Mouse (Mus musculus) telencephalon, adult 2 months (tissue): ENCODE measurements around the gene Lgalsl.

Experiments
- DNase-seq: peaks from one replicate; pipeline ENCODE4 v3.0.0-alpha.2; 2011; ENCODE audit warnings: low read depth, low spot score

The Lgalsl gene

GRCm38 (mm10) chr11:20830686-20831505 is at the start of gene Lgalsl:
Gene Lgalsl (minus strand): TSS chr11:20831056.
- DNase-seq: no peak

GRCm38 (mm10) chr11:20878644-20879043 is 47.8 kb upstream of the Lgalsl start:
- DNase-seq: no peak

GRCm38 (mm10) chr11:20877578-20878096 is 46.8 kb upstream of the Lgalsl start:
- DNase-seq: no peak

GRCm38 (mm10) chr11:20873386-20873785 is 42.5 kb upstream of the Lgalsl start:
- DNase-seq: no peak

- DNase-seq: no peak
Observed at GRCm38 (mm10) chr11:20872911-20873310, 42.1 kb upstream of the Lgalsl start.

GRCm38 (mm10) chr11:20872444-20872843 is 41.6 kb upstream of the Lgalsl start:
- DNase-seq: no peak

- DNase-seq: no peak
Observed at GRCm38 (mm10) chr11:20869927-20870326, 39.1 kb upstream of the Lgalsl start.

GRCm38 (mm10) chr11:20865450-20865849 is 34.6 kb upstream of the Lgalsl start:
- DNase-seq: no peak

- no peak for DNase-seq
Observed at GRCm38 (mm10) chr11:20864647-20865046, 33.8 kb upstream of the Lgalsl start.

GRCm38 (mm10) chr11:20862101-20862500 is 31.2 kb upstream of the Lgalsl start:
- DNase-seq: no peak

GRCm38 (mm10) chr11:20860351-20860750 is 29.5 kb upstream of the Lgalsl start:
- no peak for DNase-seq

GRCm38 (mm10) chr11:20859858-20860257 is 29.0 kb upstream of the Lgalsl start:
- DNase-seq: no peak

- DNase-seq: peak; percentile 58
Observed at GRCm38 (mm10) chr11:20858921-20859668, 28.2 kb upstream of the Lgalsl start.

GRCm38 (mm10) chr11:20857921-20858320 is 27.1 kb upstream of the Lgalsl start:
- DNase-seq: no peak

- DNase-seq: no peak
Observed at GRCm38 (mm10) chr11:20854032-20854741, 23.3 kb upstream of the Lgalsl start.

- no peak for DNase-seq
Observed at GRCm38 (mm10) chr11:20850196-20850595, 19.3 kb upstream of the Lgalsl start.

GRCm38 (mm10) chr11:20849403-20849802 is 18.5 kb upstream of the Lgalsl start:
- no peak for DNase-seq

- no peak for DNase-seq
Observed at GRCm38 (mm10) chr11:20837366-20837765, 6.5 kb upstream of the Lgalsl start.

- no peak for DNase-seq
Observed at GRCm38 (mm10) chr11:20831600-20832137, 813 bp upstream of the Lgalsl start.

GRCm38 (mm10) chr11:20829993-20830685 is 717 bp downstream of the Lgalsl start:
- DNase-seq: no peak

GRCm38 (mm10) chr11:20829056-20829686 is 1.7 kb downstream of the Lgalsl start:
- DNase-seq: no peak
